Mouse (Mus musculus): Measurements from ENCODE around the gene Tmem171.

Tmem171 gene

GRCm38 (mm10) chr13:98691956-98692515 is 2.6 kb downstream of the Tmem171 start:
- DNase-seq (ENCODE audit: low read depth), result peak; percentile 74

GRCm38 (mm10) chr13:98690886-98691285 is 3.7 kb downstream of the Tmem171 start:
- DNase-seq (ENCODE audit: low read depth), result no peak

GRCm38 (mm10) chr13:98689605-98690290 is 4.9 kb downstream of the Tmem171 start:
- DNase-seq (ENCODE audit: low read depth), result no peak

GRCm38 (mm10) chr13:98687931-98688330 is 6.7 kb downstream of the Tmem171 start:
- DNase-seq (ENCODE audit: low read depth), result no peak

GRCm38 (mm10) chr13:98684144-98684900 is 10.3 kb downstream of the Tmem171 start:
- DNase-seq (ENCODE audit: low read depth), result peak; percentile 19

- DNase-seq (ENCODE audit: low read depth), result no peak
These were observed 11.2 kb downstream of the Tmem171 start for GRCm38 (mm10) chr13:98683412-98683811.

GRCm38 (mm10) chr13:98680470-98681060 is 14.1 kb downstream of the Tmem171 start:
- no peak for DNase-seq (ENCODE audit: low read depth)

GRCm38 (mm10) chr13:98679631-98680041 is 15.0 kb downstream of the Tmem171 start:
- no peak for DNase-seq (ENCODE audit: low read depth)

- no peak for DNase-seq (ENCODE audit: low read depth)
These were observed 15.4 kb downstream of the Tmem171 start for GRCm38 (mm10) chr13:98679230-98679629.

GRCm38 (mm10) chr13:98673922-98674321 is 20.7 kb downstream of the Tmem171 start:
- no peak for DNase-seq (ENCODE audit: low read depth)

- DNase-seq (ENCODE audit: low read depth), result no peak
These were observed 25.3 kb downstream of the Tmem171 start for GRCm38 (mm10) chr13:98669296-98669695.

GRCm38 (mm10) chr13:98667316-98667715 is 27.3 kb downstream of the Tmem171 start:
- DNase-seq (ENCODE audit: low read depth), result no peak

- no peak for DNase-seq (ENCODE audit: low read depth)
These were observed 29.4 kb downstream of the Tmem171 start for GRCm38 (mm10) chr13:98665240-98665639.

GRCm38 (mm10) chr13:98662173-98662675 is 32.4 kb downstream of the Tmem171 start:
- no peak for DNase-seq (ENCODE audit: low read depth)

- no peak for DNase-seq (ENCODE audit: low read depth)
These were observed 38.6 kb downstream of the Tmem171 start for GRCm38 (mm10) chr13:98656034-98656471.

- DNase-seq (ENCODE audit: low read depth), result no peak
These were observed 39.3 kb downstream of the Tmem171 start for GRCm38 (mm10) chr13:98655346-98655745.

GRCm38 (mm10) chr13:98654129-98654939 is 40.3 kb downstream of the Tmem171 start:
- DNase-seq (ENCODE audit: low read depth), result no peak

- no peak for DNase-seq (ENCODE audit: low read depth)
These were observed 42.4 kb downstream of the Tmem171 start for GRCm38 (mm10) chr13:98652194-98652593.

- DNase-seq (ENCODE audit: low read depth), result peak; percentile 30
These were observed 43.2 kb downstream of the Tmem171 start for GRCm38 (mm10) chr13:98651228-98651977.

- no peak for DNase-seq (ENCODE audit: low read depth)
These were observed 46.7 kb downstream of the Tmem171 start for GRCm38 (mm10) chr13:98647775-98648568.
